Mouse (Mus musculus) 3134 (cell line): ENCODE measurements at regions not wholly inside any gene's neighbourhood (a gene's known extent, or its start where the extent isn't known, plus 50 kb on each side); places are given as distances from the start of the nearest gene placed in this dataset.
"Not testable (repeated sequence)": the region's sequence is repeated elsewhere in the genome, so short reads cannot be mapped to it uniquely, and the experiment has no call there.

Experiments used
- DNase-seq: peaks from one replicate; pipeline ENCODE4 v3.0.0-alpha.2; 2011; ENCODE audit warnings: low spot score; ENCODE audit not compliant: insufficient read length; ENCODE audit errors: extremely low read depth

DNA sequence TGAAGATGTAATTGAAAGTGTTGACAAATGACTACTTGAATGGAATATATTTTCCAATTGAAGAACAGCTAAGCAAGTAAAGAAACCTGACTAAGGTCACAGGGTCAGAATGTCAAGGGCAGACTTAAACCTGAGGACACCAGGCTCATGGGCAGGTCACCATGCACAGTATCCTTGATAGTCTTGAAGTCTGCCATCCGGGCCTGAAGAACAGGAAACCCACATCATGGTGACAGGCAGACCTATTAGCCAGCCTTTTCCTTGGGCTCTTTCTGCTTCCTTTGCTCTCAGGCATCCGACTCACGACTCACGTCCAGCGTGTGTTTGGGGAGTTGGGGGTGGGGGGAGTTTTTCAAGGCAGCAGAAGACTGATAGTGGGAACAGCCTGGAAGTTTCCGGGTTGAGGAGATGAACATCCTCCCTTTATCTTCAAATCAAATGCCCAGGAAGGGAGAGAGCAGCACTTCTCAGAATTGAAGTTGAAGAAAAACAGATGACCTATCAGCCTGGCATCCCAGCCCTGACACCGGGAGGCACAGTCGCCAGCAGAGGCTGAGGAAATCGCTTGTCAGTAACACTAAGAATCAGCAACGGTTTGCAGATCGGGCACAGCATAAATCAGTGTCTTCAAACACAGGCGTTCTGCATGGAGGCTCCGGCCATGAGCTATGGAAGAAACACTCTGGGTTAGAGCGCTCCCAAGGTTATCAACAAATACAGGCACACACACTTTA is 163.5 kb downstream of the Opa1 start:
- no peak for DNase-seq

DNA sequence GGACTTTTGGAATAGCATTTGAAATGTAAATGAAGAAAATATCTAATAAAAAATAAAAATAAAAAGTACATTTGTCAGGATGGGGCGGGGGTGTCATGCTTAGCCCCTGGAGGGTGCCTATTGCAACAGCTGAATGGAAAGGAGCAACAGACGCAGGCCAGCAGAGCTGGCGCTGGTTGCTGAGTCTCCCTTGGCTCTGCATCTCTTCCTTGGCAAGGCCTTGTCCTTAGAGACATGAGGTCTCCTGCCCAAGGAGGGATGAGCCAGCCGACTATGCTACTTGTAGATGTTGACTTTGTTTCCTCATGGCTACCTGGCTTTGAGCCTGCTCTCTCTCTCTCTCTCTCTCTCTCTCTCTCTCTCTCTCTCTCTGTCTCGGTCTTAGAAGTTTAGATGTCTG is 166.4 kb downstream of the Opa1 start:
- no peak for DNase-seq

DNA sequence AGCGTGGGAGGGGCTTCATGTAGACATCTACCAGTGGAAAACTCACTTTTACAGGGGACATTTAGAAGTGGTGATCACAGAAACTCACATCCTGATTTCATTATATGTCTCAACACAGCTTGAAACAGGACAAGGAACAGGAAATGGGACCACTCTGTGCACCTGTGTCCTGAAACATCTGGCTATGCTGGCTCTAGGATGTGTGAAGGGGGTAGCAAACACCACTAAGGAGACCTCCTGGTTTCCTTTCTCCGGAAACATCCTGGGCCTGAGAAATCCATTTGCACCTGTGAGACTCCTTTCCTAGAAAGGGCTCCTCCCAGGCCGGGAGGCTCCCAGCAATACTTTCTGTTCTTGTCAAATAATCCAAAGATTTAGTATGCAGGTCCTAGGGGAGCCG is 167.1 kb downstream of the Opa1 start:
- no peak for DNase-seq

DNA sequence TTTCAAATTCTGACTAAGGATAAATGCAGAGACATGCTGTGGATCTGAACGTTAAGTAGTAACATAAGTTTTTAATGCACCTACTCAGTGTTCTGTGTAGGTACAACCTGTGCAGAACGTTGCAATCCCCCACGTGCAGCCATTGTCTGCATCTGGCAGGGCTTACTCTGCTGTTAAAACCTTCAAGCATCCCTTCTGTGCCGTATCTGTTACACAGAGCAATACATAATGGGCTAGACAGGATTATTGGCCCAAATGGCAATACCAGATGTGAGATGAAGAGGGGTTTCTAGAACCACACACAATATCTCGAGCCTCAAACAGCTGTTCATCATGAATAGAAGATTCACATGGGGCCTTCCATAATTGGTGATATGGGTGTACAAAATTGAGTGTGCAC is 170.0 kb downstream of the Opa1 start:
- no peak for DNase-seq

DNA sequence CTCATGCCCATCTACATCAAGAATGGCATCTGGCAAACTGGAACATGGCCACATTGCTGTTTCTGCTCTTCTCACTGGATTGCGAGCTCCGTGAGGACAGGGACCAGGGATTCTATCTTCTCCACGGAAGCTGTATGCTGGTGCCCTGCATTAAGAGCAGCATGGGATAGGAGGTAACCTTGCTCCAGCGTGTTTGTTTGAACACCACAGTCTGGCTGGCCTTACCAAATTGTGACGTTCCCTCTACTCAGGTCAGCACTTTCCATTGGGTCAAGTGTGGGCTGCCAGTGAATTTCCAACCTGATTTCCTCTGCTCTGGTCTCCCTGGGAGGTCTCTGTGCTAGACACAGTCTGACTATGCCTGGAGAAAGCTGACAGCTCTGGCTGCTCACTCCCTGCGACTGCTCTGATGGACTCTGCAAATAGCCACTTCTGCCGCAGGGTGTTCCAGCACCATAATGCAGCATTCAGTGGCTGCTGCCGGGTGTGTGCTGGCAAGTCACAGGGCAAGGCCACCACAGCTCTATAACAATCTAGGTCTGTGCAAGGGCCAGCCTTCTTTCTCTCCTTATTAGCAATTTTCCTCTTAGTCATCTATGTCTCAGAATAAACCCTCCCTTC is 175.6 kb downstream of the Opa1 start:
- DNase-seq, result no peak

DNA sequence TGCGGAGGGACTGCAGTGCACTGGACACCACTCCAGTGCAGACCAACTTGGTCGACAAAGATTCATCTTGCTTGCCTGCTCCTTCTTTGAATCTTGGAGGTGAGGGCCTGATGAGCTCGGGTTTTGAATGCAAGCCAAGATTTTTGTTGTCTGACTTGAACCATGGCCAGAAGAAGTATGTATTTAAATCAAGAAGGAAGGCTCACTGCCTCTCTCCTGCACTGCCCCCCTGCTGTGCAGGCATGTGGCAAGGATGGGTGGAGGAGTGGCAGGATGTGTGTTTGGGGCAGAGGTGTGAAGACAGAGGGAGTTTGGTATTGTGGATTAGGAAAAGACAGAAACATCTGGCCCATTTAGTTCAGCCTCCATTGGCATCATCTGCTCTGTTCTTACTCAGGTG is 179.1 kb downstream of the Opa1 start:
- DNase-seq, result peak; percentile 15

DNA sequence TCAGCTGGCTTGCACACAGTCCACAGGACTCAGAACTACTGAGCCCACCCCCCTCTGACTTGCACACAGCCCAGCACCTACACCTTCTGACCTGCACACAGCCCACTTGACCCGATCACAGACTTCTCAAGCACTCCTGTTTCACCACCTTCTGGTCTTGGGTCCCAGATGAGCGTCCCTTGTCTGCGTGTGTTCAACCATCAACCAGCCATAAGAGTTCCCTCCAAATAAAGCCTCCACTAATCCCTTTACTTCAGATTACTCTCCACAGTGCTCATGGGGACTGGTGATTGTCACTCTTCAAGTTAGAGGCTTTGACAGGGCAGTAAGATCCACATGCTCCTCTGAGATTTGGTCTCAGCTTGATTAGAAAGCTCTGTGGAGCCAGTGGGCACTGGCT is 180.3 kb downstream of the Opa1 start:
- DNase-seq, result no peak

DNA sequence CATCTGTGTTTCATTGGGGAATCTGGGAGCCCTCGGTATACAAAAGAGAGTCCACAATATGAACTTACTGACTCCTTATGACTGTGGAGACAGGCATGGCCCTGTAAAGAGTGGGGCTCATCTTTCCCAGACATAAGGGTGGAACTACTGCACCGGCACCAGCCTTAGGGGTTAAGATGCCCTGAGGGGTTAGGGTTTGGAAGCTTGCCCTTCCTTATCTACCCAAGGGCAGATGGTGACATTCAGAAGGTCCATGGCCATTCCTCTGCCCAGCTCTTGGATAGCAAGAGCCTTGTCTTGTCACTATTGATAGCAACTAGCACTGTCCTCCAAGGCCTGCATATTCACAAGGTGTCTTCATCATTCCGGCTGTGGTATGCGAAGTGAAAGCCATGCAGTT is 181.5 kb downstream of the Opa1 start:
- DNase-seq, result no peak

DNA sequence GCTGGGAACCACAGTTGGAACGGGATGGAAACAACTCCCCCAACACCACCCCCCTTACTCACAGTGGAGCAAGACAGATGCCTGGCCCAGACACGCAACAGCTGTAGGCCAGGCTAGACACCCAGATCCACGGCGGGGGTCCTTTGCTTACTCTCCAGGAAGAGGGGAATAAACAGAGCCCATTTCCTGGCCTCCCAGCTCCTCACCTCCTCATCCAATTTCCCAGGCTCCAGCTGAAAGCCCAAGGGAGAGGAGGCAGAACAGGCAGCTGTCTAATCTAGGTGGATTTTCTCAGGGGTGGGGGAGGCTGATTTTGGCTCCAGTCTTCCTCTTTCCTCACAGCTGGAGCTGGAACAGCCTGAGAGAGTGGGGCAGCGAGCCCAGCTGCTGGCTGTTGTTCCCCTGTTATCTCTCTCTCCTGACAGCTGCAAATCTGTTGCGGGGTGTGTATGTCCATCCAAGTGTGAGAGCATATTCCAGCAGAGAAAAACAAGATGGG is 182.7 kb downstream of the Opa1 start:
- no peak for DNase-seq

DNA sequence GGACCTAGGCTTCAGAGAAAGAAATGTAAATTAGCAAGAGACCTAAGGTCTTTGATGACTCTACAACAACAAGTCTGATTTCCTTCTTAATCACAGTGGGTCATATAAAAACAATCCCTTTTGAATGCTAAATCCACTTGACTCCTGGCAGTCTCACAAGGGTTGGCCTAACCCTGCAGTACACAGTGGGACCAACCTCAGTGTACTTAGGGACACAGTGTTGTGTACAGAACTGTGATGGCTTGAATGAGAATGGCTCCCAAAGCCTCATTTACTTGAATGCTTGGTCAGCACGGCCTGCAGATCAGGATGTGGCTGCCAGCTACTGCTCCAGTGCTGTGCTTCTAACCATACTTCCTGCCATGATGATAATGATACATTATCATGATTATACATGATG is 185.2 kb downstream of the Opa1 start:
- DNase-seq, result no peak

DNA sequence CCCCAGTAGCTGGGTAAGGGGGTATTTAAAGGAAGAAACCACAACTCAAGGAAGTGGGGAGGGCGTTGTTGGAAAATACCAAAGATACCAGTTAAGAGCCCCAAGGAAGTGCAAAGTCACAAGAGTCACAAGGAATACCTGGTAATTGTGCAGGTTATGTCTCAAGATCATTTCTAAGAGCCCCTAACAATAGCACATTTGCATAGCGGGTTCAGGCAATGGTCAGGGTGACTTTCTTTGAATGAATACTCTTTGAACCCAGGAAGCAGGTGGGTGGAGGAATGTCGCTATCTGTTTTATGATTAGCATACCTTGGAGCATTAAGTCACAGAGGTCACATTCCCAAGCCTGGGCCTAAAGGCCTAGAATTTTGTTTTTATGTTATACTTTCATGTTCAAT is 186.7 kb downstream of the Opa1 start:
- DNase-seq, result not testable (repeated sequence)

DNA sequence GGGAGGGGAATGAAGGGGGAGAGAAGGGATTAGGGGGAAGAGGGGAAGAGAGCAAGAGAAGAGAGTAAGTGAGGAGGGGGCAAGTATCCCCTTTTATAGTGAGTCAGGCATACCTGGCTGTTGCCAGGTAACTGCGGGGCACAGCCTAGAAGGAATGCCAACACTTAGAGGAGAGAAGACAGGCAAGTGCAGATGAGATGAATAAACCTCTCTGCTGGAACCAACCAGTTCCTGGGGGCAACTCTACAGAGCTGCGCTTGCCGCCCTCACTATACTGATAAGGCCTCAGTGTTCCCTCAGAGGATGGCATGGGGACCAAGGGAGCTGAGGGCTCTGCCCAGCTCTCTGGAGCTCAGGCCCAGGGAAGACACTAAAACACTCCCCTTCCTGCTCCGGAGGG is 192.2 kb downstream of the Opa1 start:
- DNase-seq, result no peak

DNA sequence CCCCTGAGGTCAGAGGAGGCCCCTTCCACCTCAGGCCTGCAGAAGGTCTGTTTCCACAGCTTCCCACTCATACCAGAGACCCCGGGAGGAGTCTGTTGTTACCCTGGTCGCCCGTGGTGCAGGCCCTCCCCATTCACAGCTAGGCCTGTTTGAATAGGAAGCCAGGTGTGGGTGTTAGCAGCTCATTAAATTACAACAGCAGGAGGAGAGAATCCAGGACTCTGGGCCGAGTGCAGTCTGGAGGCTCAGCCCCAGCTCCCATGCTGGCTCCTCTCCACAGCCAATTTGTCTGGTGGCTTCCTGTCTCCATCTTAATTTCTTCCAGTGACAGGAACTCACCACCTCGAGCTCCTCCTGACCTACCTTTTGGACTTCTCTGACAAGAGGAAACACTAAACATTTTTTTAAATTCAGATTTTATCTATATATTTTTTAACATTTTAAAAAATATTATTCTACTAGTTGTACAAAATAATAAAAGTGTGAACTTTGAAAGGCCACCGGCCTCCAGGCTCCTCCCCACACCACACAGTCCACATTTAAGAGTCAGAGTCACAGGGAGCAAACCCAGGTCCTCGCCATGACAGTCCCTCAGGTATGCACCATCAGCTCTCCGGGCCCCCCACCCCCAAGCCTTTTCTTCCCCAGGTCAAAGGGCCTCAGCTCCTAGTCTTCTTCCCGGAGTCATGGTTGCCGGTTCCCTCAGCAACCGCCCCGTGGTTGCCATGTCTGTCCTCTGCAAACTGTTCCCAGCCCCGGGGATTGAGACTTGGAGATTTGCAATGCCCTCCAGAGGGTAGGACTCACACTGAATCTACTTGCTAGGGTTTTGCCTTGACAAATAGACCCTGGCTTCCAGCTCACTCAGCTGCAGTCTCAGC is 192.8 kb downstream of the Opa1 start:
- DNase-seq, result no peak

DNA sequence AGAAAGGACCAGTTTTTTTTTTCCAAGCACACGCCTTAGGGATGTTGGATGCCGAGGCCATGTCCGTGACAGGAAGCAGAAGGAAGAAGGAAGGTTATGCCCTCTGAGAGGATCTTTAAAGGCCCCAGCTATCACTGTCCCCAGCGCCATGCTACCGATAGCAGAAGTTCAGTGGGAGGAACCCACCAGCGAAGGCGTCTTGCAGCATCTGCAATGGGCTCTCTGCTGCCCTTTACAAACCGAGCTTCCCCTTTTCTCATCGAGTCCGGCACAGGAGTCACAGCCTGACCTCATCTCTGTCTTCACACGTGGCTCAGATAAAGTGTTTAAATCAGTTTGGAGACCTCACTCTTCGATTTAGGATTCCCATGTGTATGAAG is 193.5 kb downstream of the Opa1 start:
- no peak for DNase-seq

DNA sequence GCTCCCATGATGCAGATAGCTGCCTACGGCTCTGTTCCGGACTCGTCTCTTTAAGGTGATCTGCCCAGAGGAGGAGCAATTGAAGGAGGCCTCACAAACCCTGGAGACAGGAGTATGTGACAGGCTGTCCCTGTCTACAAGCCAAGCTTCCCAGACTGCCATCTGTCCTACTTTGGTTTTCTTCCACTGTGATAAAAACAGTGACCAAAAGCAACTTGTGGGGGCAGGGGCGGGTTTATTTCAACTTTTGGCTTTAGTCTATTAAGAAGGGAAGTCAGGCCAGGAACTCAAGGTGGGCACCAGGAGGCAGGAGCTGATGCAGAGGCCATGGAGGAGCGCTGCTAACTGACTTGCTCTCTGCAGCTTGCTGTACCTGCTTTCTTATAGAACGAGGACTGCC is 193.9 kb downstream of the Opa1 start:
- no peak for DNase-seq

DNA sequence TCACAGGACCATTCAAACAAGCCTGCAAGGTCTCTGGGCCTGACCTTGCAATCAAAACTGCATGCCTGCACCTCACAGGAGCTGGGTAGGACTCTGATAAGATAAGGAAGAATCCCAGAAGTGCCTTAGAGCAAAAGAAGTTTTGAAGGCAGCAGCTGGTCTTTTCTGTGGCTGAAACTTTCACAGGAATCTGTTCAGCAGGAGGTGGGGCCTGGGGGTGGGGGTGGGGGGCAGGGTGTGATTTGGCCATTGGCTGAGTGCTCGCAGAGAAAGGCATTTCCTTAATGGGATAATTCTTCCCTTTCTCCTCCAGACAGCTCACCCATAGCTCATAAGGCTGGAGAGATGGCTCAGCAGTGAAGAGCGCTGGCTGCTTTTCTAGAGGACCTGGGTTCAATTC is 195.8 kb downstream of the Opa1 start:
- DNase-seq, result no peak

DNA sequence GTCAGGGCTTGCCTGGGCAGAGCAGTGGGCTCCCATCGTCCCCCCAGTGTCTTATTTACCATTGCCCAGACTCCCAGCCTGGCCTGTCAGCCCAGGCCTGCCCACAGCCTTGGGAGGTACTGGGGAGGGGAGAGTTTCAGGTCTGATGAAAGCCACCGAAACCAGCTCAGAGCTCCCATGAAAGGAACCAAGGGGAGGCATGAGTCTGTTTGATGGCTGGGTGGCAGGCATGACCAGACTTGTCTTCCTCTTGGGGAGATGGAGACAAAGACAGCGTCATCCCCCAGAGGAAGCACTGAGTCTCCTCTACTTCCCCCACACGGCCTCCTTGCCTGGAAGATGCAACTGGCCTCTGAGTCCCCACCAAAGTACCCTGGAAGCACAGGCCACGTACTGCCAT is 196.7 kb downstream of the Opa1 start:
- DNase-seq, result no peak

DNA sequence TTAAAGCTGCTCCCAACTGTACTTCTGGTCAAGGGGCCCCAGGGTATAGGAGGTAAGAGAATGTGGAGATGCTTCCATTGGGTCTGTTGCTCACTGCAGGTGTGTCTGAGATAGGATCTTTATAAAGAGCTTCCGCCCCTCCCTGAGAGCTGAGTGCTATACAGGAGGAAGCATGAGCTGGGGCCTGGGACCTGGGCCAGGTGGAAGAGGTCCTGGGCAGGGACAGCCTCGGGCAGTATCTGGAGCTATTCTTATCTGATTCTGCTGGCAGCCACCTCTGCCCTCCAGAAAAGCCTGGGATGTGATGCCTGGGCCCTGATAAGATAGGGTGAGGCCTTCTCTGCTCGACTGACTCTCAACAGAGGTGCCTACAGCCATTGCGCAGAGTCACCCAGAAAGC is 203.3 kb downstream of the Opa1 start:
- no peak for DNase-seq

DNA sequence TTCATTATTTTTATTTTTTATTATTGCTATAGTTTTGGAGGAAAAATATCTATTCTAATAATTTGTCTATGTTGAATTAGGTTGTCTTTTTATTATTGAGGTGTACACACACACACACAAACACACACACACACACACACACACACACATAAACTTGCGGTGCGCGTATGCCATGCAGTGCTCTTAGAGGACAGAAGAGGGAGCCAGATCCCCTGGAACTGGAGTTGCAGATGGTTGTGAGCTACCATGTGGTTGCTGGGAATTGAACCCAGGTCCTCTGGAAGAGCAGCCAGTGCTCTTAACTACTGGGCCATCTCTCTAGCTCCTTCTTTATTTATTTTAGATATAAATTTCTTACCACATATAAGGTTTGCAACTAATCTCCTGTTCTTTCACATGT is 206.0 kb downstream of the Opa1 start:
- DNase-seq, result no peak

DNA sequence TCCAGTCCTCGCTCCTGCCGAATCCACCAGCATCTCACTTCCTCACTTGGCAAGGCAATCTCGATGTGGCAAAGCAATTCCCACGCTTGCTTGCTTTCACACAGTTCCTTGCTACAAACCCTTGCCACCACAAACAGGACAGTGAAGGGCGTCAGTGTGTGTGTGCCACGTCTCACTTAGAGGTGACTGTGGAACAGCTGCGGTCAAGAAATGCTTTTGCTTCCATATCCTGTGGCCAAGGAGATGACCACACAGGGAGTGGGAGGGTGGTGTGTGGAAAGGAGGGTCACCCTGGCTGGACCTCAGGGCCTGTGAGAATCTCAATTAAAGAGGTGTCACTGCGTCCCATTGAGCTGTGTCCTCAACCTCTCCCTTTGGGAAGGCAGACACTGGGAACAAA is 207.4 kb downstream of the Opa1 start:
- no peak for DNase-seq

DNA sequence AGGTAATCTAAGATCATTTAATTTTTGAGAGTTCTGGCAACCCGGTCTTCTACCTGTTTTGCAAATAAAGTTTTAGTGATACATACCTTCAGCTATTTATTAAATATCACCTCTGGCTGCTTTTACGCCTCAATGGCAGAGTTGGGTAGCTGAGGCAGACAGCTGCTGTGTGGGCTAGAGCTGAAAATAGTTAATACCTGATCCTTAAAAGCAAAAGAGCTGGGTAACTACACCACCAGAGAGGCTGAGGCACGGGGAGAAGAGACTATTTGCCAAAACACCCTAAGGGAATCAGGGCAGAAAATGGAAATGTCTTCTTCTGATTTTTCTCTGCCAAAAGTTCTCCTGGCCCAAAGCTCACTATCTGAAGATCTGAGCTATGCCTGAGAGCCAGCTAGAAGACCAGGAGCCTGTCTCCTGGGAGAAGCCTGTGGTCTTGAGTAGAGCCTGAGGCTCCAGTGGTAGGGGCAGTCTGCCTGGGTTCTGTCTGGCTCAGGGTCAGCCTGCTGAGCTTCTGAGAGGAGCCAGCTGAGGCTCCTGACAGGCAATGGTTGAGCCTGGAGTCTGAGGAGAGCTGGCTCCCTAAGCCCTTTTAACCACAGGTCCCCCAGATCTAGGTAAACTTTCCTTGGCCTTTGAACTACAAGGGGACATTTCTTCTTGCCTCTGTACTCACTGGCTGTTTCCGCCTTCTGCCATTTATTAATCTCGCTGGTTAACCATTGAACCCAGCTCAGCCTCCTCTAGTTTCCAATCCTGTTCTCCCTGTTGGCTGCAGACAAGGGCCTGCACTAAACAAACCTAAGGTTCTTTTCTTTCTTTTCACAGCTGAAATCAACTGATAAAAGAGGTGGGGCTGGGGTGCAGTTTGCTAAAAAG is 208.7 kb downstream of the Opa1 start:
- DNase-seq, result no peak
